Mouse (Mus musculus): ENCODE data around the gene Pde11a.
"Not testable (repeated sequence)": the region's sequence is repeated elsewhere in the genome, so short reads cannot be mapped to it uniquely, and the experiment has no call there.

Pde11a gene

DNA sequence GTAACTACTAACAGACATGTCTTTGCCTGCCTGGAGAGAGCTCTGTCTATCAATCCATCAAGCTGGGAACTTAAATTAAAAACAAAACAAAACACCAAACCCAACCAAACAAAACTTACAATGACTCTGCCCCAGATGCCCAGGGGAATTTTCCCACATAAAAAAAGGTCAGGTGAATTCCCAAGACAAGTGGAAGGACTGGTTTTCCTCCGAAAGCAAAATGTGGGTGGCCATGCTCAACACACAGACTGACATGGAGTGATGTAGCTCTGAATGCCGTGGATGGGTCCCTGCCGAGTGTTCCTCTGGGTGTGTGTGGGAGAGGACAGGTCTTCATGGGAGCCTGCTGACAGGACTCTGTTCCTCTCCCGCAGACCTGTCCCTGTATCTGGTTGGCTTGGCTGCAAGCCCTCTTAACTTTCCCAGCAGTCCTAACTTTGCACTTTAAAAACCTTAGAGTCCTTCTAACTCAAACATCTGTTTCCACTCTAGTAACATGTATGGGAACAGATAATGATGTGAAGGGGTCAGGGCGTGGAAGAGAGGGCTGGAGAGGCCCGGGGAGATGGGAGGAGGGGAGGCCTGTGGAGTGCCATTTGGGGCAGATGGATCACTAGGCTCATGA is 346.9 kb downstream of the Pde11a start:
- no peak for DNase-seq (ENCODE audit: low read depth, low spot score)

DNA sequence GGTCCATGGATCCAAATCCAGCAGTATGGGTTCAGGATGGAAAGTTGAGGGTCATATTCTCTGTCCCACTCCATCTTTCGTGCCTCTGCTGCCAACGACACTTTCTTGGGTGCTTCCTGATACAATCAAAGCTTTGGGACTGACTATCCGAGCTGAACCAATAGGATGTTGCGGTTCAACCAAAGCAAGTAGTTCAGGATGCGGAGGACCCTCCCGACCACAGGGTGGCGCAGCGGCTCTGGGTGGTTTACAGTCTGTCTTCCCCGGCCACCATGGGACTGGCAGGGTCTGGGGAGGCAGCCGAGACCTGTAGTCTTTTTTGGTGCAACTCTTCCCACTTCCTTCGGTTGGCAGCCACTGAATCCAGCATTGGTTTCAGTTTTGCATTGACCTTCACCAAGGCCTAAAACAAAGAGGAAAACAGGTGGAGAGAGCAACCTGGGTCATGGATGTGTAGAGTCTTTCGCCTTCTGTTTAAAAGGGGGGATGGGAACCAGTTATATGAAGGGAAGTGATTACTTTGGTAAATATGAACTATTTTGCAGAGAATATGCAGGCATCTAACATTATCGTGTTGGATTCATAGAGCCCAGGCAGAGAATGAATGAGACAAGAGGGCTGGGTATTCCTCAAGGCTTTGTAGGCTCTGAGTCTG is 347.6 kb downstream of the Pde11a start:
- no peak for DNase-seq (ENCODE audit: low read depth, low spot score)

- DNase-seq (ENCODE audit: low read depth, low spot score): no peak
These were observed 348.9 kb downstream of the Pde11a start for GRCm38 (mm10) chr2:75989694-75990093.

DNA sequence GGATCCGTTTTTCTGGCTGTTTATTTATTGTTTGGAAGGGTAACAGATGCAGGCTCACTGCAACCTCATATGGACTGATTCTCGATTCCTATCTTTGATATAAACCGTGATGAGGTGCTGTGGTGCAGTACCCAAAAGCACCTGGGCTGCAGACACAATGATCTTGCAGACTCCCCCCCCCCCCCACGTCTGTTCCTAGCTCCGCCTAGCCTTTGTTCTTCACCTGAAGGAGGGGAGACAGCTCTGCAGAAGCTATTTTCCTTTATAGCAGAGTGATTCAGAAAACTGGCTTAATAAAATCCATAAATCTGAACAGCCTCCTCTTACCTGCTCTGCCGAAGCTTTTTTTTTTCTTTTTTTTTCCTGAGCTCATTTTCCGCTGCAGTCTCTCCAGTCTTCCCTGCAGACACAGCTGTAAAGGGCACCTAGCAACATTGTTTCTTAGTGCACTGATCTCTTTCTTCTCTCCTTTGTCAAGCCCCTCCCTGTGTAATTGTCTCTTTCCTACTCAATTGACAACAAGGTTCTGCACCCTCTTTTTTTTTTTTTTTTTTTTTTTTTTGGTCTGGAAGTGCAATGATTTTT is 349.7 kb downstream of the Pde11a start:
- DNase-seq (ENCODE audit: low read depth, low spot score): no peak

DNA sequence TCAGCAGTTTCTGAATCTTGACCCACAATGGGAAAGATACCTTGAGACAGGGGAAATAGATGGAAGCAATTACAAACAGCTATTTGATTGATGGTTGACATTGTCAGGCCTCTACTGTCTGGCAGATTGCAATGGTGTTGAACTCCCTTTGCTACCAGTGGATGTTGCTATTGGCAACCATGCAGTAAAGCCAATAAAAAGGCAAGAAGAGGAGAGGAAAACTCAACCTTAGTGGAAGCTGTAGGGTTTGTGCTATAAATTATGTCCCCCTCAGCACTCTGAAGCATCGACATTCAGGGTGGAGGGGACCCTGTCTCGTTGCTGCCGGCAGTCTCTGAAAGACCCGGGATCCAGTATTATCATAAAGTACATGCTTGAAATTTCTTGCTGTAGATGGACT is 350.2 kb downstream of the Pde11a start:
- no peak for DNase-seq (ENCODE audit: low read depth, low spot score)

DNA sequence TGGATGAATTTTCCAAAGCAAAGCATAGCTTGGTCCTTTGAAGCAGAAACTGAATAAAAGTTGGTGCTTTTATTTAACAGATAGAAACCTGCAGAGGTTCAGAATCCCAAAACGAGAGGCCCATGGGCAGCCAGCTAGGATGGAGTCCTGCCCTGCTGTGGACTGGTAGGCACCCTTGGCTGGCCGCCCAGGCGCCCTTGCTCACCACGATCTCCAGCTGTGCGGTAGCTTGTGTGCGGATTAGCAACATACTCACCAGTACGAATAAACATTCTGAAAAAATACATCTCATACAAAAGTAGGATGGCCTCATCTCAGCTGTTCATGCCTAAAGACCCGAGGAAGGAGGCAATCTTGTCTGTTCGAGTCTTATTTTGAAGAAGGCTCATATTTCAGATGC is 350.8 kb downstream of the Pde11a start:
- no peak for DNase-seq (ENCODE audit: low read depth, low spot score)

DNA sequence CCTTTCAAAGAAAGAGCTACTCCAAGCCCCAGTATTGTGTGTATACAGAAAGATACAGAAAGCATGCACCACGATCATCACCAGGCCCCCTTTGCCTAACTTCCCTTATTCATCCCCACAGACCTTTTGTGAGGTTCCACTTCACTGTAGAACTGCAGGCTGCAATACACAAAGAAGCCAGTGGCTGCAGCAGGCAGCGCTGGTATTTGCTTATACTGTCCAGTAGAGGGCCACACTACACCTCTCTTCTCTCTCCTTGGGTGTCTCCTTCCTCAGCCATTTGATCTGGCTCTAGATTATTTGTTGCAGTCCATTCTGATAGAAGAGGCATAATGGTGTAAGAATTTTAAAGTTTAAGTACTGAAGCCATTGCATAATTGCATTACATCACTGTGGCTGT is 353.4 kb downstream of the Pde11a start:
- no peak for DNase-seq (ENCODE audit: low read depth, low spot score)

- DNase-seq (ENCODE audit: low read depth, low spot score): no peak
These were observed 354.7 kb downstream of the Pde11a start for GRCm38 (mm10) chr2:75983847-75984246.

DNA sequence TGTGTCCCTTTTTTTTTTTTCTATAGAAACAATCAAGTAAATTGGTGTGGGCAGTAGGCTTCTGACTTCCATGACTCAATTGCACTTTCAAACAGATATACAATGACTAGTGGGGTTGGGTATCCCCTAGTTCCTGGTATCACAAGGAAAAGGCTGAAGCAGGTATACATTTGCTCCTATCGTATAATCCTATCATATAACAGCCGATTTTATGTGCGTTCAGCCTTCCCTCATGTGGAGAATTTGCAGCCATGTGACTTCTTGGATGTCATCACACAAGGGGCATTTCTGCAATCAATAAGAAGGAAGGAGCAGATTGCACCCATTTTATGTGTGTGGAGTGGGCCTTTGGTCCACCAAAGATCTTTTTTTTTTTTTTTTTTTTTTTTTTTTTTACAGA is 355.5 kb downstream of the Pde11a start:
- DNase-seq (ENCODE audit: low read depth, low spot score): no peak

GRCm38 (mm10) chr2:75982626-75983025 is 355.9 kb downstream of the Pde11a start:
- DNase-seq (ENCODE audit: low read depth, low spot score): no peak

DNA sequence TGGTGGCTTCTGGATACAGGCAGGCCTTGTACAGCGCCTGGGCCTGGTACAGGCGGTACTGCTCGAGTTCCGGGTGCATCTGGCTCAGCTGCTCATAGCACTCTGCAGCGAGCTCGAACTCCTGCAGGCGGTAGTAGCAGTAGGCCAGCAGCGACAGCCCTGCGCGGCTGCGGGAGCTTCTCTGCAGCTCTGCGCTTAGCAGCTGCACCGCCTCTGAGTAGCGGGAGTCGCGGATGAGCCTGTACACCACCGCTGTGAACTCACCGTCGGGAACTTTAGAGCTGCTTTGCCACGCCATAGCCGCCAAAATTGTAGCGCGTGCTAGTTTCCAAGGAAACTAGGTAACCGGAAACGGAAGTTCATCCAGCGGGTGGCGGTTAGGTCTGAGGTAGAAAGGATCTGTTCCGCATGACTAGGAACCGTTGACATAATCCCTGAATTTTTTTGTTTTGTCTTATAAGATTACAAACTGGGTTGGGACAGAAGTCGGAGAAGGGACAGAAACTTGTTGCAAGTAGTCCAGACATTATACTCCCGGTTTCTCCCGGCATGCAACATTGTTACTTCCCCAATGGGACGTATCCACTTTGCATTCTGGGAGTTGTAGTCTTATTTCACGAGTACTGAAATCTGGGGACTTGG is 357.0 kb downstream of the Pde11a start, which contains the start of gene Ttc30a1:
Gene Ttc30a1, minus strand, starts transcription at position 528 of the 642 bp plus-strand sequence.
- peak; percentile 42 for DNase-seq (ENCODE audit: low read depth, low spot score)

GRCm38 (mm10) chr2:75980933-75981439 is 357.6 kb downstream of the Pde11a start:
- not testable (repeated sequence) for DNase-seq (ENCODE audit: low read depth, low spot score)

DNA sequence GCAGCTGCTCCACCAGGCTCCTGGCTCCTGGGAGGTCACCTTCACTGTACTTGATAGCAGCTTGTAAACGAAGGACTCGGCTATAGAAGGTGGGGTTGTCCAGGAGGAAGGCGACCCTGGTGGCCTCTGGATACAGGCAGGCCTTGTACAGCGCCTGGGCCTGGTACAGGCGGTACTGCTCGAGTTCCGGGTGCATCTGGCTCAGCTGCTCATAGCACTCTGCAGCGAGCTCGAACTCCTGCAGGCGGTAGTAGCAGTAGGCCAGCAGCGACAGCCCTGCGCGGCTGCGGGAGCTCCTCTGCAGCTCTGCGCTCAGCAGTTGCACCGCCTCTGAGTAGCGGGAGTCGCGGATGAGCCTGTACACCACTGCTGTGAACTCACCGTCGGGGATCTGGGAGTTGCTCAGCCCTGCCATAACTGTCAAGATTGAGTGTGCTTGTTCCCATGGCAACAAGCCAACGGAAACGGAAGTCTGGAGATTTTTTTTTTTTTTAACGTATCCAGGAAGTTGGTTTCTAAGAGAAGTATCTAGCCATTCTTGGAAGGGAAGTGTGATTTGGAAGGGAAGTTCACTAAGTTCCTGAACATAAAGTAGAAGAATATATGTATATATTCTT is 360.7 kb downstream of the Pde11a start, which contains the start of gene Ttc30a2:
Gene Ttc30a2, minus strand, starts transcription at position 419 of the 617 bp plus-strand sequence.
- not testable (repeated sequence) for DNase-seq (ENCODE audit: low read depth, low spot score)

DNA sequence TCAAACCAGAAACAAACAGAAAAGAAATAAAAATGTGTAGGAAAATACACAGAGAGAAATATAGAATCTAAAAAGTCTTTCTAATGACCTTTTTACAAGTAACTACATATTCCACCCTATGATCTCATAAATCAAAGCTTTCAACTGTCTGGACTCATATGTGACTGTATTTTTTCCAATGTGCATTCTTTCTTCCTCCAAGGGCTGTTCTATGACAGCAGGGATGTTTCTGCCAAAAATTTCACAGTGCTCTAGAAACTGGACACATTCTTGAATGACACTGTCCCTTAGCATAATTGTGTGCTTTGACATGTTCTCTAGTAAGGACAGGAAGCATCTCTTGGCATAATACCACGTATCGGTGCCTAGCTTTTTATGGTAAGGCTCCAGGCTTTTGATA is 362.5 kb downstream of the Pde11a start:
- not testable (repeated sequence) for DNase-seq (ENCODE audit: low read depth, low spot score)

DNA sequence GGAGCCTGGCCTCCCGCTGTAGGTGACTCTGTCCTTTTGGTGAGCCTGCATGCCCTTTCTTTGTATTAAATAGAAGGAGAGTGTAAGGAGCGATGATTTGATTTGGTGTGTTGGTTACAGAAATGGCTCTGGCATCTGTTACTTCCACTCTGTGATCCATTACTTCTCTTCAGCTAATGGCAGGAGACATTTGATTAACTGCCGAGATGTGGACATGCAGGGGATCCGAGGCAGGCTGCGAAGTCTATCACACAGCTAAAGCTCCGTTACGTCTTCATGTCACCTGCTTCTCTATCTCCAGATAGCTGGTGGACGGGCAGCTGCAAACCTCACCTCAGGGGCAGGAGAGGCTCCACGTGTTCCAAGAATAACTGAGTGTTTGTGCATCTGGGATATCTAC is 364.4 kb downstream of the Pde11a start:
- DNase-seq (ENCODE audit: low read depth, low spot score): no peak

DNA sequence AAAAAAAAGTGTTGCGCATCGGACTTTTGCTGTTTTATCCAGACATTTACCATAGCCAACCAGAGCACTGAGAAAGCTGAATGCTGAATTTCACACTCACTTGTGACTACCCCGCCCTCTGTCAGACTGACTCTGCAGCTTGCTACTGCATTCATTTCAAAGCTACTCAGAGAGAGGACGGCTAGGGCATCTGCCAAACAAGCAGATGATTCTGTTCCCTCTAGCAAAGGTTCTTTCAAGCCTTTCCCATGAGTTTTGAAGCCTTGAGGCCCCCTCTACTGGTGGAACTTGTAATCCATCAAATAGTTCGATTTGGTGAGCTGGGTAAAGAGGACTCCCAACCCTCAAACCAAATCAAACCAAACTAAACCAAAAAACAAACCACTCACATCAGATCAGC is 373.6 kb downstream of the Pde11a start:
- no peak for DNase-seq (ENCODE audit: low read depth, low spot score)

- no peak for DNase-seq (ENCODE audit: low read depth, low spot score)
These were observed 374.1 kb downstream of the Pde11a start for GRCm38 (mm10) chr2:75964512-75964911.

GRCm38 (mm10) chr2:75964051-75964450 is 374.5 kb downstream of the Pde11a start:
- DNase-seq (ENCODE audit: low read depth, low spot score): no peak

- DNase-seq (ENCODE audit: low read depth, low spot score): no peak
These were observed 375.2 kb downstream of the Pde11a start for GRCm38 (mm10) chr2:75963211-75963840.

- DNase-seq (ENCODE audit: low read depth, low spot score): no peak
These were observed 377.9 kb downstream of the Pde11a start for GRCm38 (mm10) chr2:75960366-75961330.

Measured in c-Kit-negative CD71-positive TER-119-positive erythroid progenitor cells, embryonic 14.5 days (primary cell).